Mouse (Mus musculus): ENCODE results near the gene E2f4. TPM values are rescaled to one million over a fixed set of nuclear protein-coding genes. Genes with fewer than 3 reads are reported as not detected.

E2f4 gene
- total RNA-seq, 2 experiments from 2014 or later: 43.2 to 44.9 TPM

DNA sequence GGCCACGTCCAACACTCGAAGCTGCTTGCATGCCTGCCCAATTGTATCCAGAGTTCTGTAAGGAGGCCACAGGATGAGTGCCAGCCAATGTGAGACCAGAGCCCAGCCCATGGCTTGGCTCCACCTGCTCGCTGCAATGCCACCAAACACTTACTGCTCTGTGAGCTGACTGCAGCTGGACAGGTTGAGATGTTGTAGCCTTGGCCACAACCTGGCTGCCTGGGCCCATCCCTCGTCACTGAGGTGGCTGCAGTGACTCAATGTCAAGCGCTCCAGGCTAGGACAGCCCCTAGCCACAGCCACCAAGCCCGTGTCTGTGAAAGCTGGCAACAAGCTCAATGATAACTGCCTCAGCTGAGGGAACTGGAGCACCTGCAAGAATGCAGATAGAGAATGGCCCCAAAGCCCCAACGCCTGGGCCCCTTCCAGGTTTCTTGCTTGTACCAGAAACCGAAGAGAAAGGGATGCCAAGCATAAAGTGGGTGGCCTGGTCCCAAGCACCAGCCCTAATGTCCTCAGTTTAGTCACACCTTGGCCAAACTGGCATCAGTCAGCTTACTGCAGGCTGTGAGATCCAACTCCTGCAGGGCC lies 15.5 kb downstream of the E2f4 start:
- DNase-seq (ENCODE audit: low spot score in 2 of 2): no peak

DNA sequence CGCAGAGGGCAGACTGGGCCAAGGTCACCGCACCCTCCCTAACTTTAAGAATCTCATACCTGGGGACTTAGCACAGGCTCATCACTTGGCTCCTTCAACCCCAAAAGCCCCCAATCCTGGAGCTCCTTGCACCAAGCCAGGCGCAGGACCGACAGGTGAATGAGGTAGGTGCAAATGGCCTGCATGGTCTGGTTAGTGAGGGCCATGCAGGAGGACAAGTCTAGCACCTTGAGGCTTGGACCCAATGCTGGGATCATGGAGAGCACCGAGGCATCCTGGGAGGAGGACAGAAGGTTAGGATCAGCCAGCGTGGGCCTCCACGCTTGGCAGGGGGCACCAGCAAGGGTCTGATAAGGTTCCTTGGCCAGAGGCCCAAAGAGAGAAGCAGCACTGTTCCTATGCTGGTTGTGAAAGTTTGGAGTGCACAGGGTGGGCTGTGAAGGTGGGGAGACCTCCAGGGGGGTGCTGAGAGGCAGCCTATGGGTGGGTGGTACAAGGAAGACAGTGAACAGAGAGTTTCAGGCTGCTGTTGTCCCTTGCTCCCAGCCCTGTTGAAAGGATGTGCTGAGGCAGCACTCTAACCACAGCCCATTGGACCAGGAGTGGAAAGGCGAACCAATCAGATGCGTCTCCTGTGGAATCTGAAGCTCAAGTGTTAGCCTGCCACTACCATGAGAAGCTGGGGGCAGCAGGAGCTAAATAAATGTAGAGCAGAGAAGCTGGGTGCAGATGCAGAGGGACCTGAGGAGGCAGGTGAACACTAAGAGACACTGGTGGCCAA lies 16.3 kb downstream of the E2f4 start:
- DNase-seq (ENCODE audit: low spot score in 2 of 2): no peak

DNA sequence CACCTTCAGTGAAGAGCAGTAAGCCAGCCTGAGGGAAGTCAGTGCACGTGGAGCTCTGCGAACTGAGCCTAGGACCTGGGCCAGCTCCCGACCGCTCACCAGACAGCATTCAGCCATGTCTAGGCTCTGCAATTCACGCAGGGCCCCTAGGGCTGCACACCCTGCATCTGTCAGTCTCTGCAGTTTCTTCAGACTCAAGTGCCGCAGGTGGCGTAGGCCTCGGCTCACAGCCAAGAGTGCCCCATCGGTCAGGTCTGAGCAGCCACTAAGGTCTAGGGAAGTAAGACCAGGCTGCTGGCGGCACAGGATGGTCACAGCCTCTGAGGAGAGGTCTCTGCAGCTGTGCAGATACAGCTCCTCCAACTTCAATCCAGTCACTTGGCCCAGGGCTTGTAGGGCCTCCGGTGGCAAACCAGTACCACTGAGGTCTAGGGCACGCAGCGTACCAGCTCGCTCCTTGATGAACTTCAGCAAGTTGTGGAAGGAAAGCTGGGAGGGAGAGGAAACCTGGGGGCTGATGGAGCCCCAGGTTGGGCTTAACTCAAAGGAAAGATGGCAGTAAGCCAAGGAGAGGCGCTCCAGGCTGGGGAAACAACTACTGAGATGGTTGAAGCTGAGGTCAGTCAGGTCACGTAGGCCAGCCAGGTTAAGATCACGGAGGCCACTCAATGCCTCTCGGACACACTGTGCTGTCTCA lies 17.8 kb downstream of the E2f4 start:
- no peak for DNase-seq (ENCODE audit: low spot score in 2 of 2)

- no peak for DNase-seq (ENCODE audit: low spot score in 2 of 2)
These were observed 20.5 kb downstream of the E2f4 start for GRCm38 (mm10) chr8:105317941-105318340.

- no peak for DNase-seq (ENCODE audit: low spot score in 2 of 2)
These were observed 21.3 kb downstream of the E2f4 start for GRCm38 (mm10) chr8:105318662-105319190.

DNA sequence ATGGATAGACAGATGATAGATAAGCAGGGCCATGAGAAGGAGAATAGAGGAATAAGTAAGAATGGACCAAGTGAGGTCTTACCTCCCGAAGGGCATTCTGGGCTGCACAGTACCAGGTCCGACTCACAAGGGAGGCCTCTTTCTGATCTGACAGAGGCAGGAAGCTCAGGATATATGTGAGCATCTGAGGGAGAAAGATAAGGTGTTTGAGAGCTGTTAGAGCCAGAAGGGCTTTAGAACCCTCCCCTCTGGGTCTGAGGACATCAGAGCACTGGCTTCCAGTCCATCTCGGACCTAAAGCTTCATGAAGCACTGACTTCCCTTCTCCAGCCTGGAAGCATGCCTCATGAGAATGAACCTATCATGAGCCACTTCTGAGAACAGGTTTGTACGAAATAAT lies 25.7 kb downstream of the E2f4 start:
- no peak for DNase-seq (ENCODE audit: low spot score in 2 of 2)

GRCm38 (mm10) chr8:105325641-105326093 lies 28.2 kb downstream of the E2f4 start:
- no peak for DNase-seq (ENCODE audit: low spot score in 2 of 2)

DNA sequence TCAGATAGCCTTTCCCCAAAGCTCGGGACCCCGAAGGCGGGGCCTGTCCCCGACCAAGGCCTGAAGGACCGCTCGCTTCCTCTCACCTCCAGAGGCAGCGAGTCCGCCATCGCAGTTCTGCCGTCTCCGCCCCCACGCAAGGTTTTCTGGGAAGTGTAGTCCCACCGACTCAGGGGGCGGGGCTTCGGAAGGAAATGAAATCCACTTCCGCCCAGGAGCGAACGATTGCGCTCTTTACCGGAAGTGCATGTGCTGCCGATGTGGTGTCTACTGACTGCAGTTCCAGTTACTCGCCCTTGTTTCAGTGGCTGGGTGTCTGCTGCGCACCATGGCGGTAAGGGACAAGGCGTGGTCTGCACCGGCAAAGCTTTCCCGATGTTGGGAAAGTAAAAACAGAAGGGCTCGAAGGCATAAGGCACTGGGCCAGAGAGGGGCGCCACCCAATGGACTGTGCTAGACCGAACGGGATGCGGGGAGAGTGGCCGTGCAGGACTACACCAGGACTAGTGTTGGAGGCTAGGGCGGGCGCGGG lies 28.7 kb downstream of the E2f4 start, which contains the start of the genes Lrrc29 and Tmem208:
Gene Lrrc29, minus strand, starts transcription at position 138 of the 532 bp plus-strand sequence.
Gene Tmem208, plus strand, starts transcription at position 214 of the 532 bp plus-strand sequence.
- DNase-seq (ENCODE audit: low spot score in 2 of 2): peak; percentile 97

GRCm38 (mm10) chr8:105326968-105327367 lies 29.5 kb downstream of the E2f4 start:
- no peak for DNase-seq (ENCODE audit: low spot score in 2 of 2)

- no peak for DNase-seq (ENCODE audit: low spot score in 2 of 2)
These were observed 32.9 kb downstream of the E2f4 start for GRCm38 (mm10) chr8:105330325-105330724.

- DNase-seq (ENCODE audit: low spot score in 2 of 2): no peak
These were observed 34.0 kb downstream of the E2f4 start for GRCm38 (mm10) chr8:105331469-105331868.

GRCm38 (mm10) chr8:105331931-105332330 lies 34.5 kb downstream of the E2f4 start:
- no peak for DNase-seq (ENCODE audit: low spot score in 2 of 2)

GRCm38 (mm10) chr8:105332523-105332922 lies 35.1 kb downstream of the E2f4 start:
- DNase-seq (ENCODE audit: low spot score in 2 of 2): no peak

DNA sequence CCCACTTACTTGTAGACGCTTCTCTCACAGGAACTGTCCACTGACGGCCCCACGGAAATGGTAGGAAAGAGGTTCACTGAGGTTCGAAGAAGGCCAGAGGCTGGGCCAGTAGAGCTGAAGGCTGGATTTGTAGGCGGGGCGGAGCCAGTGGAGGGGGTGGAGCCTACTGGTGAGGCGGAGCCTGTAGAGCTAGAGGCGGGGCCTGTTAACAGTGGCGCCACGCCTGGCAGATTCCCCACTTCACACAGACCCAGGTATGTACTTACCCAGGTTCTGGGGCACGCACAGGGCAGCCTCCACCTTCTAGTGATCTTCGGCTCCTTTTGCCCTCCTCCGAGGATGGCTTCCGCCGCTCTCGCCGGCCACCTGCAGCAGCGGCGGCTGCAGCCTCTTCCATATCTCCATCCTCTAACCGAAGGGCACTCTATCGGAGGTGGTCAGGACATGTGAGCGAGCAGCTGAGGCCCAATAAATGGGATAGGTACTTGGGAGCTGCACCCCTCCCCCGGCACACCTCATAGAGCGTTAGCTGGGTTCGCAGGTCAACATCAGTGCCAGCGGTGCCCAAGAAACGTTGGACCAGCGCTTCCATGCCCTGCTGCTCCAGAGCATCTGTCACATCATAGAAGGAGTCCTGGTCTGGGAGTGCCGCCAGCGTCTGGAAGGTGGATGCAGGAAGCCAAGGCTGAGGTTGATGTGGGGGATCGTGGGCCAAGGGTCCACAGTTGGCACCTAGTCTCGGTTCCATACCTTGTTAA lies 39.1 kb downstream of the E2f4 start:
- DNase-seq (ENCODE audit: low spot score in 2 of 2): no peak

DNA sequence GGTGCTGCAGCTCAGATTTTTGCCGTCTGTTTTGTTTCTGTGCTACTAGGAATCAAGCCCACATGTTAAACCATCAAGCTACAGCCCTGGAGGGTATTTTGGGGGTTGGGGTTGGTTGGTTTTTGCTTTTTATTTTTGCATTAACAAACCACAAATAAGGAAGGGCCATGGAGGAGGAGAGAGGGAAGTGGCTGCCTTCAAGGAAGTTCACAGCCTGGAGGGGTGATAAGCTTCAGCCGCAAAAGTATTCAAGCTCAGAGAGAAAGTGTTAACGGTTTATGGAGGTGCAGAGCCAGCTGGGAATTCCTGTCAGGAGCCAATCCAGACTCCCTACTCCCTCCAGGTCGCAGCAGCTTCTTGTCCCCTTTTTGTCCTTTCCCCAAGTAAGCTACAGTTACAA lies 41.5 kb downstream of the E2f4 start:
- no peak for DNase-seq (ENCODE audit: low spot score in 2 of 2)

GRCm38 (mm10) chr8:105339886-105340635 lies 42.6 kb downstream of the E2f4 start:
- no peak for DNase-seq (ENCODE audit: low spot score in 2 of 2)

GRCm38 (mm10) chr8:105341399-105341798 lies 43.9 kb downstream of the E2f4 start:
- DNase-seq (ENCODE audit: low spot score in 2 of 2): no peak

- DNase-seq (ENCODE audit: low spot score in 2 of 2): no peak
These were observed 45.3 kb downstream of the E2f4 start for GRCm38 (mm10) chr8:105342768-105343167.

GRCm38 (mm10) chr8:105343791-105344574 lies 46.5 kb downstream of the E2f4 start:
- DNase-seq (ENCODE audit: low spot score in 2 of 2): no peak

All from adrenal gland, adult 18-20 months (tissue).